Mouse (Mus musculus) heart, adult 11 months (tissue): ENCODE data around the gene Dchs2.
A peak's percentile ranks its signal among the peaks of the same experiment; 100 is the strongest.

Source experiments
- DNase-seq: peaks from one replicate; pipeline ENCODE4 v3.0.0; 2022

Gene Dchs2

GRCm38 (mm10) chr3:83127726-83128448 is at the start of gene Dchs2:
TSS of gene Dchs2 (plus strand) at chr3:83127948.
- peak; percentile 93 for DNase-seq

- peak; percentile 88 for DNase-seq
Measured at GRCm38 (mm10) chr3:83080567-83081055, 47.1 kb upstream of the Dchs2 start.

- no peak for DNase-seq
Measured at GRCm38 (mm10) chr3:83097586-83097985, 30.2 kb upstream of the Dchs2 start.

GRCm38 (mm10) chr3:83098546-83099034 is 29.2 kb upstream of the Dchs2 start:
- DNase-seq, result no peak

GRCm38 (mm10) chr3:83099139-83099538 is 28.6 kb upstream of the Dchs2 start:
- DNase-seq, result no peak

- no peak for DNase-seq
Measured at GRCm38 (mm10) chr3:83099651-83100050, 28.1 kb upstream of the Dchs2 start.

- DNase-seq, result no peak
Measured at GRCm38 (mm10) chr3:83102286-83102685, 25.5 kb upstream of the Dchs2 start.

- peak; percentile 64 for DNase-seq
Measured at GRCm38 (mm10) chr3:83110163-83110562, 17.6 kb upstream of the Dchs2 start.

GRCm38 (mm10) chr3:83111485-83112261 is 16.1 kb upstream of the Dchs2 start:
- peak; percentile 7 for DNase-seq

GRCm38 (mm10) chr3:83112869-83113268 is 14.9 kb upstream of the Dchs2 start:
- peak; percentile 58 for DNase-seq

GRCm38 (mm10) chr3:83114946-83115345 is 12.8 kb upstream of the Dchs2 start:
- DNase-seq, result peak; percentile 84

- DNase-seq, result peak; percentile 87
Measured at GRCm38 (mm10) chr3:83117592-83117991, 10.2 kb upstream of the Dchs2 start.

- DNase-seq, result peak; percentile 63
Measured at GRCm38 (mm10) chr3:83123945-83124344, 3.8 kb upstream of the Dchs2 start.

- peak; percentile 94 for DNase-seq
Measured at GRCm38 (mm10) chr3:83127088-83127725, 541 bp upstream of the Dchs2 start.

GRCm38 (mm10) chr3:83128449-83128922 is 738 bp downstream of the Dchs2 start:
- no peak for DNase-seq

- DNase-seq, result no peak
Measured at GRCm38 (mm10) chr3:83129151-83129550, 1.4 kb downstream of the Dchs2 start.

GRCm38 (mm10) chr3:83136413-83136812 is 8.7 kb downstream of the Dchs2 start:
- DNase-seq, result peak; percentile 93

GRCm38 (mm10) chr3:83138820-83139219 is 11.1 kb downstream of the Dchs2 start:
- peak; percentile 92 for DNase-seq

- no peak for DNase-seq
Measured at GRCm38 (mm10) chr3:83145610-83146009, 17.9 kb downstream of the Dchs2 start.

GRCm38 (mm10) chr3:83147273-83148054 is 19.7 kb downstream of the Dchs2 start:
- no peak for DNase-seq

- DNase-seq, result no peak
Measured at GRCm38 (mm10) chr3:83148055-83148447, 20.3 kb downstream of the Dchs2 start.

GRCm38 (mm10) chr3:83148508-83148907 is 20.8 kb downstream of the Dchs2 start:
- no peak for DNase-seq
